Mouse (Mus musculus) liver, adult 2 months (tissue): ENCODE measurements around the gene 1110008P14Rik. TPM values are rescaled to one million over a fixed set of nuclear protein-coding genes. Genes with fewer than 3 reads are reported as not detected.

Experiments used
- DNase-seq: peaks from one replicate; pipeline ENCODE4 v3.0.0-alpha.2; 2011; ENCODE audit warnings: low read depth, low spot score; ENCODE audit errors: extremely low read depth
- H3K27ac ChIP-seq: fragments of 200-500 bp; replicated peaks from 2 replicates; pipeline ENCODE4 v1.5.1; 2012; ENCODE audit warnings: low read depth, mild to moderate bottlenecking, control low read depth, inconsistent platforms, low read length; ENCODE audit not compliant: insufficient read depth
- H3K27me3 ChIP-seq: fragments of 200-500 bp; 2 replicates; pipeline ENCODE4 v1.6.1; 2012; ENCODE audit warnings: mild to moderate bottlenecking, moderate library complexity, low read length, inconsistent platforms; ENCODE audit not compliant: control insufficient read depth, insufficient read depth
- H3K36me3 ChIP-seq: fragments of 200-500 bp; 2 replicates; pipeline ENCODE4 v1.6.1; 2012; ENCODE audit warnings: low read length, inconsistent platforms; ENCODE audit not compliant: control insufficient read depth, insufficient read depth
- H3K4me1 ChIP-seq: fragments of 200-500 bp; 2 replicates; pipeline ENCODE4 v1.6.1; 2011; ENCODE audit warnings: low read length; ENCODE audit not compliant: control insufficient read depth, insufficient read depth
- H3K4me3 ChIP-seq: fragments of 200-500 bp; 2 replicates; pipeline ENCODE4 v1.5.1; 2011; ENCODE audit warnings: low read depth, mild to moderate bottlenecking, control low read depth, low read length, moderate library complexity; ENCODE audit not compliant: insufficient read depth
- H3K79me2 ChIP-seq: fragments of 200-500 bp; 2 replicates; pipeline ENCODE4 v1.6.1; 2012; ENCODE audit warnings: inconsistent platforms, mild to moderate bottlenecking, low read length, moderate library complexity; ENCODE audit not compliant: control insufficient read depth, insufficient read depth
- H3K9ac ChIP-seq: fragments of 200-500 bp; 2 replicates; pipeline ENCODE4 v1.6.1; 2012; ENCODE audit warnings: low read depth, mild to moderate bottlenecking, control low read depth, inconsistent platforms, low read length
- CTCF ChIP-seq: fragments of 200-500 bp; IDR thresholded peaks from 2 replicates; pipeline ENCODE4 v1.5.1; 2011; ENCODE audit warnings: low read depth, low read length, control low read depth
- POLR2A ChIP-seq: fragments of 200-500 bp; IDR thresholded peaks from 2 replicates; pipeline ENCODE4 v1.6.1; 2011; ENCODE audit warnings: low read length, control low read depth; ENCODE audit not compliant: insufficient read depth; ENCODE audit errors: extremely low read depth
- WGBS: fragments of 180-500 bp; shearing (Covaris S2); methylation state at CpG from one replicate; pipeline ENCODE4 v1.1.7; 2018; 5-methylcytosine and 5-hydroxymethylcytosine counted together
- polyA plus RNA-seq: library from polyadenylated mRNA; depleted of rRNA; stranded (reverse); fragments of >200 nt; gene quantifications from 2 replicates; pipeline ENCODE4 v1.2.3, GENCODE M21; 2012
- total RNA-seq: library from RNA; depleted of rRNA; stranded (reverse); fragments of >200 nt; gene quantifications from 2 replicates; pipeline ENCODE4 v1.2.3, GENCODE M21; 2014

The 1110008P14Rik gene
- total and polyA plus RNA-seq, 2 experiments, result 32.5 to 103 TPM

DNA sequence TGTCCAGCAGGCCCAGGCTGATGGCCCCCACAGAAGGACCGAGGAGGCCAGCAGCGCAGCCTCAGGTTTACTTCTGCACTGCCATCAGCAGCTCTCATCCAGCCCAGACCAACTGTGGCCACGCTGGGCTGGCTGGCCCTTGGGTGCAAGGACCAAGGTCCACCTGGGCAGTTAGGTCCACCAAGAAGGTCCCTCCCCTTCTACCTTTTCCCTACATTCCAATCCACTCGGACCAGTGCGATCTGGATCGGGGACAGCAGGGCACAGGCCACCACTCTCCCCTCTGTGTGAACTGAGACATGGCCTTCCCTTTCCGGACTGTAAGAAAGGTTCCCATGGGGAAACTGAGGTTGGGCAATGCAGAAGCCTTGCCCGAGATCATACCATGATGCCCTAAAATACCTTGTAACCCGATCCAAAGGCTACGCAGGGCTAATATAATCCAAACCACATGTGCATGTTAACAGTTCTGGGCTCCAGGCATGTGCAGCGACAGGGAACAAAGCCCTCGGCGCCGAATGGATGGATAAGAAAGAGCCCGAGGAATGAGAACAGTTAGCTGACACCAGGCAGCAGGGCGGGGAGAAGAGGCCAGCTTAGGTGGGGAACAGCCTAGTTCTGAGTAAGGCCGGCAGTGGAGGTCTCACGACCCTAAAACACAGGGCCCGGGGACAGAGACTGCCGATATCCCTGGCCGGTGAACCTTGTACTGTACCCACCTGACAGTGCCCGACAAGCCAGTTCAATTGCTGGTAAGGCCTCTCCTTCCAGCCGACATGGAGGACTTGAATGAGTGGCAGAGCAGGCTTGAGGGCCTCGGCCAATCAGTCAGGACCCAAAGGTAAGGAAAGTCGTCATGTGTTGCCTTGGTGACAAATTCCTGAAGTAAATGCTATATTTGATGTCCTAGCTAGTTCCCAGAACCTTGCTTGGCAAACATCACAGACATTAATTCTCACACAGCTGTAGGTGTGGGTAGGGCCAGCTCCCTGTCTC is 27.0 kb upstream of the 1110008P14Rik start:
- peak overlapping the region; percentile 95 for H3K27ac ChIP-seq
- H3K36me3 ChIP-seq, result no peaks in the 10 kb centered on the region
- peak; percentile 80 for TF ChIP-seq POLR2A
- TF ChIP-seq CTCF, result no peak
- peaks cover 17% of the 10 kb centered on the region for H3K4me1 ChIP-seq
- H3K4me3 ChIP-seq, result peak overlapping the region; percentile 15
- H3K79me2 ChIP-seq, result no peaks in the 10 kb centered on the region
- peak; percentile 97 for DNase-seq
- peak overlapping the region; percentile 60 for H3K9ac ChIP-seq
- WGBS, result 23% methylated on average over 25 of the region's 25 CpGs
- no peaks in the 10 kb centered on the region for H3K27me3 ChIP-seq

- Histone ChIP-seq H3K4me3 (no peak overlapping the region), H3K79me2 (no peaks in the 10 kb centered on the region), H3K36me3 (no peaks in the 10 kb centered on the region), H3K4me1 (peaks cover 17% of the 10 kb centered on the region), H3K27ac (peak overlapping the region; percentile 93), H3K27me3 (no peaks in the 10 kb centered on the region), H3K9ac (peak overlapping the region; percentile 63)
- TF ChIP-seq CTCF (no peak), POLR2A (no peak)
- peak; percentile 74 for DNase-seq
- WGBS, result 58% methylated on average over 7 of the region's 7 CpGs
Measured at GRCm38 (mm10) chr2:32407144-32407824, 25.5 kb upstream of the 1110008P14Rik start.

GRCm38 (mm10) chr2:32404663-32405062 is 22.9 kb upstream of the 1110008P14Rik start:
- DNase-seq, result peak; percentile 89
- whole genome bisulfite sequencing, result 19% methylated on average over 2 of the region's 2 CpGs
- TF ChIP-seq CTCF (peak; percentile 92), POLR2A (no peak)

GRCm38 (mm10) chr2:32396695-32397094 is 15.0 kb upstream of the 1110008P14Rik start:
- Histone ChIP-seq H3K9ac (peak overlapping the region; percentile 86), H3K27ac (peak overlapping the region; percentile 41; the same call in 1 of the 2 replicates), H3K4me1 (peaks cover 8% of the 10 kb centered on the region), H3K36me3 (no peaks in the 10 kb centered on the region), H3K4me3 (peak overlapping the region; percentile 75), H3K27me3 (no peaks in the 10 kb centered on the region), H3K79me2 (peaks cover 8% of the 10 kb centered on the region; the same call in 1 of the 2 replicates)
- DNase-seq, result no peak
- 2% methylated on average over 15 of the region's 15 CpGs for WGBS
- TF ChIP-seq POLR2A (no peak), CTCF (no peak)

More at GRCm38 (mm10) chr2:32404663-32405062, 22.9 kb upstream of the 1110008P14Rik start:
- Histone ChIP-seq H3K4me1 (peaks cover 15% of the 10 kb centered on the region), H3K27me3 (no peaks in the 10 kb centered on the region), H3K36me3 (no peaks in the 10 kb centered on the region), H3K79me2 (no peaks in the 10 kb centered on the region), H3K4me3 (no peak overlapping the region), H3K9ac (no peak overlapping the region), H3K27ac (no peak overlapping the region)

GRCm38 (mm10) chr2:32395946-32396621 is 14.3 kb upstream of the 1110008P14Rik start:
- DNase-seq, result peak; percentile 88
- WGBS, result under 1% methylated on average over 59 of the region's 59 CpGs

More at GRCm38 (mm10) chr2:32395946-32396621, 14.3 kb upstream of the 1110008P14Rik start:
- H3K4me1 ChIP-seq, result peaks cover 8% of the 10 kb centered on the region
- peak overlapping the region; percentile 86 for H3K9ac ChIP-seq
- TF ChIP-seq CTCF (no peak), POLR2A (peak; percentile 49; the same call in 1 of the 2 replicates)
- H3K4me3 ChIP-seq, result peak overlapping the region; percentile 75
- peaks cover 8% of the 10 kb centered on the region; the same call in 1 of the 2 replicates for H3K79me2 ChIP-seq
- peak overlapping the region; percentile 82 for H3K27ac ChIP-seq
- H3K36me3 ChIP-seq, result no peaks in the 10 kb centered on the region
- no peaks in the 10 kb centered on the region for H3K27me3 ChIP-seq
